Mouse (Mus musculus) heart, postnatal 36 days (tissue): ENCODE measurements around the gene Hspb9. TPM values are rescaled to one million over a fixed set of nuclear protein-coding genes. Genes with fewer than 3 reads are reported as not detected.
A peak's percentile ranks its signal among the peaks of the same experiment; 100 is the strongest.

ENCODE experiments used
- DNase-seq, 2 experiments: peaks; one replicate each; pipeline ENCODE4 v3.0.0; 2021 to 2022
- intact Hi-C: fragments of 180-260 bp; cut with DNase I; formaldehyde crosslinking; loops from one replicate; pipeline ENCODE4 v1.15.1; 2025
- total RNA-seq, 2 experiments: library from RNA; stranded (reverse); gene quantifications; 2 replicates each; pipeline ENCODE4 v1.2.3; 2021

Hspb9 gene
- total RNA-seq = under 1 TPM in 1 of 2 experiments, not detected in 1; 0.43 TPM

DNA sequence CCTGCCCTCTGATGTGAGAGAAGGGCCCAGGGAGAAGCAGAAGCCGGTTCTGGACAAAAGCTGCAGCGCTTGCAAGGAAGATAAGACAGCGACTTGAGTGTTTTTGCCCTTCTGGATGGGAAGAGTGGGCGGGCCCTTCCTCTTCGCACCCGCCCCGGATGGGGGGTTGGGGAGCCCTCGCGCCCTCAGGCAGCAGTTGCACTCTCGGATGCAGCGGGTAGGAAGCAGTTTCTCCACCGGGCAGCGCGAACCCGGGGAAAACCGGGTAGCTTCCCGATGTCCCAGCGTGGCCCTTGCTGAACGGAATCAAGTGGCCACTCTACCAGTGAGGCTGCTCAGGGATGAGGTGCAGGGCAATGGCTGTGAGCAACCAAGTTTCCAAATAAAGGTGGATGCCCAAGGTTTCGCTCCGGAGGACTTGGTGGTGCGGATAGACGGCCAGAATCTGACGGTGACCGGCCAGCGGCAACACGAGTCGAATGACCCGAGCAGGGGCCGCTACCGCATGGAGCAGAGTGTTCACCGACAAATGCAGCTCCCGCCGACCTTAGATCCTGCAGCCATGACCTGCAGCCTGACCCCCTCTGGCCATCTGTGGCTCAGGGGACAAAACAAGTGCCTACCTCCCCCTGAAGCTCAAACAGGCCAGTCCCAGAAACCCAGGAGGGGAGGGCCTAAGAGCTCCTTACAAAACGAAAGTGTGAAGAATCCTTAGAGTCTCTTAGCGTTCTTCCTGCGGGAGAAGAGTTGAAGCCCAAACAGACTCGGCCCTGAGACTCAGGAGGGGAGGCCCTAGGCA, at the start of gene Hspb9:
TSS of gene Hspb9 (plus strand) at position 116 of the 799 bp plus-strand sequence.
- intact Hi-C loops = loop anchor here (1.0 to 10.0 kb wide), 2 partner anchors 47 to 351 kb away; no protein-coding TSS in a partner anchor

DNA sequence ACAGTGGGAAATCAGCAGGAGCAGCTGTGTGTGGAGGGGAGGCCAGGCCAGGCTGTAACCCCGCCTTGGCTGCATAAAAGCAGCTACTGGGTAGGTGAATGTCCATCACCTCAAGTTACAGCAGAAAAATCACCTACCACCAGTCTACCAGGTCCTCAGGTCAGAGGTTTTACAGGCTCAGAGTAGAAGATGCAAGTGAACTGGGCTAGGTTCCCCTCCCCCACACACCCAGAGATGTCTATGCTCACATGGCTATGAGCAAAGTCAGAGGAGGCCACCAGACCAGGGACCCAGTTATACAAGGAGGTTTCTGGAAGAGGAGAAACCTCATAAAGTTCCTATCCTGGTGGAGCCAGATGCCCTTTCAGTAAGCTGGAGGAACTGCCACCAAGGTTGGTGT, 42.6 kb upstream of the Hspb9 start:
- DNase-seq = no peak
- intact Hi-C loops = no loop called here

More for the DNA sequence above, at the start of gene Hspb9:
- DNase-seq = peak; percentile 77 to 79

DNA sequence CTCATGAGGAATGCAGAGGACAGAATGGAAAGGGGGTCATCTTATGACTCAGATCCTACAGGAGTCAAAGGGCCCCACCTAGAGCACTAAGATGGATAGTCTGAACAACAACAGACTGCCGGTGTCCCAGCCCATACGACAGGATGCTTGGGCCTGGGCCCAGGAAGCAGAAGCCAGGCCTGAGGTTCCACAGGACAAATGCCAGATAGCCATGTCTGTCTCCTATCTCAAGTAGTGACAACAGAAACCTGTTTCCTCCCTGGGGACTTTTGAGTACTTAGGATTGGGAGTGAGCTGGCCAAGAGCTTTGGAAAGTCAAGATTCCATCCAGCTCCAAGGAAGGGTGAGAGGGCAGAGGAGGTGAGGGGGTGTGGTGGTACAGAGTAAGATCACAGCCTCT, 41.7 kb upstream of the Hspb9 start:
- peak; percentile 12 to 29 for DNase-seq
- intact Hi-C loops = no loop called here

DNA sequence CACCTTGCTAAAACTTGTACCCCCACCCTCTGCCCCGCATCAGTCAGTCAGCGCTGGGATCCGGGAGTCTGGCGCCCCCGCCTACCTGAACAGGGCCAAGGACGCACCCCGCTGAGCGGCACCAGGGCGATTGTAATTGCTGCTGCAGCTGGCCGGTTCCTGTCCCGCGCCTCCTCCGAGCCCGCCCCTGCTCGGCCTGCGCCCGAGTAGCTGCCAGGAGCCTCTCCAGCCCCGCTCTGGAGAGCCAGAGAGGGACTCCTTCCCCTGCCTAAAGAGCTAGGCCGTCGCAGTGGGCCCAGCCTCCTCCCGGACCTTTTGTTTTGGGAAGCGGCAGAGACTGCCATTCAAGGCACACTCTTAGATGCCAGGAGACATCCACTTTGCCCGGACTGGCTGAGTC, 40.5 kb upstream of the Hspb9 start:
- peak; percentile 56 to 58 for DNase-seq
- intact Hi-C loops = no loop called here

DNA sequence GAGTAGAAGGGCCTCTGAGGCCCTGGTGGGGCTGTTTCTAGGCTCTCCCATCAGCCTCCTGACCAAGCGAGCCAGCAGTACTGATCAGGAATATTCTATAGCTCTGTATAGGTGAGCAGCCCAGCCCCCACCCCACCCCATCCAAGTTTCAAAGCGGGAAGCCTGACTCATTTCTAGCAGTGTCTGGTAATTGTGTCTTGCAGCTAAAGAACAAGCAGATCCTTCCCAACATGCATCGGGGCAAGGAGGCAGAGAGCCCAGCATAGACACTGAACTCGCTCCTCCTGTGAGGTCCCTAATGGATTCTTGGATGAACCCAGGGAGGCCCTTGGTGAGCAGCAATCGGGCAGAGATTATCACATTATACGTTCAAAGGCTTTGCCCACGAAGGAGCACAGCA, 35.8 kb upstream of the Hspb9 start:
- no peak for DNase-seq
- intact Hi-C loops = no loop called here

DNA sequence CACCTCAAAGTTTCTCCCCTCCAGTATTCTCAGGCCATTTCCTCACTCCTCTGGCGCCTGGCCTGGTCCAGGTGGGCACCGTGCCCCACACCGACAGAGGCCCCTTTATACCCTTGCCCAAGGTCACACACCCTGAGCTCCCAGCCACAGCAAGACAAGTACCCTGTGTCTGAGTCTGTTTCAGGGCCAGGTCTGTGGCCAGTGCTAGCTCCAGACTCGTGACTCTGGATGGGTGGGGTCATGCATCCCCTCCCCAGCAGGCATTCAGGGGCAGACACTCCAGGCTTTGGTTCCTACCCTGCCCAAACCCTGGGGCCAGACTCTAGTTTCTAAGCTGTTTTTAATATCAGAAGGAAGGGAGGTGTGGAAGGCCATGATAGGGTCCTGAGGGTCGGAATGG, 31.8 kb upstream of the Hspb9 start:
- no peak for DNase-seq

DNA sequence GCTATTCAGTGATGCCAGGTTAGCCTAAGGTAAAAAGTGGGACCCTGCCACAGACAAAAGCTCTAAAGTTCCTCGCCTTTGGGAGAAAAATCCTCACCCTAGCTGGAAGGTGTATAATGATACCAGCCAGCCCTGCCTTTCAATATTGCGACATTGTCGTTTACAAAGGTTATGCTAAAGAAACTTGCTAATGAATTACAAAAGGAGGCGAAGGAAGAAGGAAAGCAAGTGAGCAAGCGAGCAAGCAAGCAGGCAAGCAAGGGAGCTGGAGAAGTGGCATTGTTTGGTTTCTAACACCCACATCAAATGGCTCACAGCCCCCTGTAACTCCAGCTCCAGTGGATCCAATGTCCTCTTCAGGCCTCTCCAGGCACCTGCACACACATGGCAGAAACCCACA, 31.1 kb upstream of the Hspb9 start:
- DNase-seq = no peak
- intact Hi-C loops = no loop called here

More for the DNA sequence above, 31.8 kb upstream of the Hspb9 start:
- intact Hi-C loops = no loop called here

DNA sequence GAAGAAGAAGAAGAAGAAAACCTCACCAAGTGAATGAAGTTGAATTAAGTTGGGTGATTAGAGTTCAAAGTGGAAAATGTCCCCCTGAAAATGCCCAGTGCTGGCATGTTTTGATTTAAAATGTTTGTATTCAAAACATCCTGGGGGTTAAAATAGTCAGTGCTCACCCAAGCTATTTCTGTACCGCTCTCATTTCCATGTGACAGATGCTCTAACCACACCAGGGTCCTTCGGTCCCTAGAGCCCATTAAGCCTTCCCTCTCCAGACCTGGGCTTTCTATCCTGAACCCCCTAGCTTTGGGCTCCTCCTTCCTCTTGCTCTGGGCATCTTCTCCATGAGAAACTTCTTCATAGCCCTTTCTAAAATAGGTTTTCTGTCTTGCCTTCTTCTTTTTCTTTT, 29.6 kb upstream of the Hspb9 start:
- no peak for DNase-seq
- intact Hi-C loops = no loop called here

DNA sequence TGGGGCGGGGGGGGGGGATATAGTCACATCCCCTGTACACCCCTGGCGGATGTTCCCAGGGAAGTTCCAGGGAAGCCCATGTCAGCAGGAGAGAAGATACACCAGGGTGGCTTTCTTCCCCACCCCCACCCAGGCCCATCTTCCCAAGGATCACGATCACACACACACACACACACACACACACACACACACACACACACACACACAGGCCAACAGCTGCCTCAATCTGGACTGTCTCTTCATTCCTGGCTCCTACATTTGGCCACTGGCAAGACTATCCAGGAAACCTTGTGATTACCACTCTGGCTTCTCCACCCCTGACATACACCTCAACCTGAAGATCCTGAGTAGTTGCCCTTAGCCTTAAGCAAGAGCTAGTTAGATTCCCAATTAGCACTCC, 28.3 kb upstream of the Hspb9 start:
- DNase-seq = no peak
- intact Hi-C loops = no loop called here

DNA sequence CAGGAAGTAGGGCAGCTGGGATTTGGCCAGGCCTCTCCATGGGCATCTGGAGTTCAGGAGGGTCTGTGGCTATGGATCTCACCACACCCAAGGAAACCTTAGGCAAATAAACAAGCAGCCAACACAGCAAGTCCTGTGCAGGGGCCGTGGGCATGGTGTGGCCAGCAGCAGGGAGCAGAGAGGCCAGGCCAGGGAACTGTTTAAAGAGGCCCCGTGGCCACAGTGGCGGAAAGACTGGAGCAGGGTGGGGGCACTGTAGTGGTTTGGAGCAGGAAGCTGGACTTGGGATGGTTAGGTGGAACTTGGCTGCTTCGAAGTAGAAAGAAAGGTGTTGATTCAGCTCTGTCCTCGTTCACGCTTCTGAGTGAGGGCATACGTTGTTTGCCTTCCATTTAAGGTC, 26.4 kb upstream of the Hspb9 start:
- DNase-seq = no peak
- intact Hi-C loops = no loop called here

DNA sequence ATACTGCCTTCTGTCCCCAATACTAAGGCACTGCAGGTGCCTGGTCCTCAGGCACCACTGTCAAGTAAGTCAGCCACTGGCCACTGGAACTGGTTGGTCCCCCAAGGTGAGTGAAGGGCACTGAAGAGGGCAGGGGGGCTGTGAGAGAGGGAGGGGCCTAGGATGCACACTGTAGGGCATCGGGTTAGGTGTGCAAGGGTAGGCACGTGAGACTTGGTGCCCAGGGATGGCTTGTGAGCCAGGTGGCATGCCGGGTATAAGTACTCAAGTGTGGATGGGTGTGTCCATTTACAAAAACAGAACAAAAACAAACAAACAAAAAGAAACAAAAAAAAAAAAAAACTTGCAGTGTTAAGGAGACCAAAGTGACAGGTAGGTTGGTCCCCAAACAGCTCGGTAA, 25.2 kb upstream of the Hspb9 start:
- intact Hi-C loops = no loop called here
- DNase-seq = no peak

DNA sequence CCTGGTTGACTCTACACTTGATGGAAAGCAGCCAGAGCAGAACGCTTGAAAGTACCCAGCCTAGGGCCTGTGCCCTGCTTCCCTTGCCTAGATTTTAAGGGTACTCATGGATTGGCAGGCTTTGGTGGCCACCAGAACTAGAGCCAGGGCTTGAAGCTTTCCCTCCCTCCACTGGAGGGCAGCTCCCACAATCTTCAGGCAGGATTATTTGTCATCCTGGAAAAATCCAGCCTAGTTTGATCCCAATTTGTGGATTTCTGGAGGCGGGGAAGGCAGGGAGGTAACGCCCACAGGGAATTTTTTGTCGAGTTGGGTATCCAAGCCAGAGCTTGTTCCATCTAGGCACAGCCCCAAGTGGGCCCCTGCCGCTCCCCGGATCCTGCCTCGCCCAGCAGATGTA, 23.3 kb upstream of the Hspb9 start:
- intact Hi-C loops = loop anchor here (10.0 kb wide), 1 partner anchor 336 kb away; the partner anchor contains the start of gene Hap1
- DNase-seq = no peak

DNA sequence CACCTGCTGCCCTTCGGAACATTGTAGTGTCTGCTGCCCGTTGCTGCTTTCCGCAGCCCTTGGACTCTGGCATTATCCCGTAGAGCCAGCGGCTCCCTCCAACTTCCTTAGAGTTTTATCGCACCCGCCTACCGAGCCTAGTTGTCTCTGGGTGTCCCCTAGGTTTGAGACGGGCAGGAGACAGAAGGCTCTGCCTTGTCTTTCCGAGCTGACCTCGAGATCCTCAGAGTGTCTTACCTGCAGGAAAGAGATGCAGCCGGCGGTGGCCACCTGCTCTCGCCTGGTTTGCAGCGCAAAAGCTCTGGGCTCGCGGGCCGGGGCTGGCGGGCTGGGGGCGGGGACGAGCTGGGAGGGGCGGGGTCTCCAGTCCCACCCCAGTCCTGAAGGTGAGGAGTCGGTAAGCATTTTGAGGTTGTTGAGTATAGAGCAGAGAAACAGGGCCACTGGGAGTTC, 21.5 kb upstream of the Hspb9 start, which contains the start of gene Zfp385c:
TSS of gene Zfp385c (minus strand) at position 292 of the 453 bp plus-strand sequence.
- DNase-seq = no peak
- intact Hi-C loops = loop anchor here (10.0 kb wide), 1 partner anchor 337 kb away; the partner anchor contains the start of gene Hap1

DNA sequence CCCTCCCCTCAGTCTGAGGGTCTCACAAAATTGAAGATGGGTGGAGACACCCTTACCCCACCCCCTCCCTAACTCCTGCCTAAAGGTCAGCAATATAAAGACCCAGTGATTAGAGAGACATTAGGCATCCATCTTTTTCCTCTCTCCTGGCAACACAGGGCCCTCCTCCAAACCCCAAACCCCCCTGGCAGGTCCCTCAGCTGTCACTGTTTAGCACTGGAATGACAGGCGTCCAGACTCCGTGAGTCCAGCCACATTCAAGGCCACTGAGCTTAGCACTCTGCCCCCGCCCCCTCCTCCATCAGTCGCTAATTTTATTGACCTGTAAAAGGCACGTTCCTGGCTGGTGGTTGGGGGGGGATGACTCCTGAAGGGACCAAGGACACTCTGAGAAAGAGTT, 20.5 kb upstream of the Hspb9 start:
- no peak for DNase-seq
- intact Hi-C loops = loop anchor here (10.0 kb wide), 1 partner anchor 338 kb away; the partner anchor contains the start of gene Hap1

DNA sequence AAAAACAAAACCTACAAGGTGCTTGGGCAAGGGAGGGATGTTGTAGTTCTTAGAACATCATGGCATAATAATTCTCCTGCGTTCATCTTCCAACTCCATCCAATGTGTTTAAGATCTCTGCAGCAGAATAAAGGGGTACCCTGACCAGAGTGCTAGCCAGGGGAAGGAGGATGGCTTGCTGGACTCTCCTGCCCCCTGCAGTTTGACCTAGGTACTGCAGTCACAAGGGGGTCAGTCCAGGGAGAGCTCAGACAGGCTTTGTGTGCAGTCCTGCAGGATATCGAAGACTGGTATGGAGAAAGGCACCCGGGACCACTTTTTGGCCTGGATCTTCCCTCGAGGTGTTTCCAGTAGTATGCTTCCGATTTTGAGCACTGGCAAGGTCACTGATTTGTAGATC, 18.7 kb upstream of the Hspb9 start:
- intact Hi-C loops = loop anchor here (1.0 to 10.0 kb wide), 3 partner anchors 68 to 340 kb away; partner anchors contain the start of gene Hap1
- peak; percentile 79 to 88 for DNase-seq

DNA sequence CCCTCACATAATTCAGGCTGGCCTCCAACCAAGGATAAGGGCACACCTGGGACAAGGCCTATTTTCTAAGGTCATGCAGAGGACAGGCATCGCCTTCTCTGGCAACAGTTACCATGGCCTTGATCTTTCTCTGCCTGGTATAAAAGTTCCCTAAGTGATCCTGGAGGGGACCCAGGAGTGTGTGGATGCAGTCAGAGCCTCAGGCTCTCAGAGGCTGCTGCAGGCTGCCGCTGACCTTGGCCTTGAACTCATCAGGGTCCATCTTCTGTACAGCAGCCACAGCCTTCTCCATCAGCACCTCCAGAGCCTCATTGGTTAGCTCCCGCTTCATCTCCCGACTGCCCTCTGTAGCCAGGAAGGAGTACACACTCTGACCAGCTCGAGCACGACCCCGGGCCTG, 15.7 kb upstream of the Hspb9 start:
- intact Hi-C loops = loop anchor here (10.0 kb wide), 1 partner anchor 343 kb away; the partner anchor contains the start of gene Hap1
- DNase-seq = no peak

DNA sequence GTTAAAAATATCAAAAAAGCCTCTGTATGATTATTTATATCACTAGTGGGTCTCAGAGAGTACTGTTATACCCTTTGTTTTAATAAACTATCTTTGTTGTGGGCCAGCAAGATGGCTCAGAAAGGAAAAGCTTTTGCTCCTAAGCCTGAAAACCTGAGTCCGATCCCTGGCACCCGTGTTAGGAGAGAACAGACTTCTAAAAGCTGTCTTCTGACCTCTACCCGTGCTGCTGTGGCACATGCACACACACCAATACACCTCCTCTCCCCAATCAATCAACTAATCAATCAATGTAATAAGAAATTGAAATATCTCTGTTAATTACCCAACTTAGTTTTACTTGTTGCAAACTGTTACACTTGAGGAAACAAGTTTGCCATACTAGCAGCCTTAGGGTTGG, 12.9 kb upstream of the Hspb9 start:
- DNase-seq = no peak
- intact Hi-C loops = loop anchor here (5.0 kb wide), 1 partner anchor 278 kb away; no protein-coding TSS in a partner anchor

DNA sequence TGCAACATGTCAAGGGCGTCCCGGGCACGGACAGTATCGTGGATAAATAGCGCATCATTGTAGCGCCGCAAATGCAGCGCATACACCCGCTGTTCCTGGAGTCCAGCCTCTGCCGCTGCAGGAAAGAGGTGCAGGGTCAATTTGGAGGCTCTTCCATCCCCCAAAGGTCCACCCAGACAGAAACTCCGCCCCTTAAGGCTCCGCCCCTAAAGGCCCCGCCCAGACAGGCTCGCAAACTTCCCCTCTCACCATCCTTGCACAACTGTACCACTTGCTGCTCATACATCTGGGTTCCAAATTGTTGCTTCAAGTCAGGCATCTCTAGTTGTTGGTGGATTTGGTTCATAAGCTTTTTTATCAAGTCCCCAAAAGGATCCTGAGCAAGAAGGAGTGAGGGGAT, 12.3 kb upstream of the Hspb9 start:
- intact Hi-C loops = loop anchor here (5.0 kb wide), 1 partner anchor 279 kb away; no protein-coding TSS in a partner anchor

DNA sequence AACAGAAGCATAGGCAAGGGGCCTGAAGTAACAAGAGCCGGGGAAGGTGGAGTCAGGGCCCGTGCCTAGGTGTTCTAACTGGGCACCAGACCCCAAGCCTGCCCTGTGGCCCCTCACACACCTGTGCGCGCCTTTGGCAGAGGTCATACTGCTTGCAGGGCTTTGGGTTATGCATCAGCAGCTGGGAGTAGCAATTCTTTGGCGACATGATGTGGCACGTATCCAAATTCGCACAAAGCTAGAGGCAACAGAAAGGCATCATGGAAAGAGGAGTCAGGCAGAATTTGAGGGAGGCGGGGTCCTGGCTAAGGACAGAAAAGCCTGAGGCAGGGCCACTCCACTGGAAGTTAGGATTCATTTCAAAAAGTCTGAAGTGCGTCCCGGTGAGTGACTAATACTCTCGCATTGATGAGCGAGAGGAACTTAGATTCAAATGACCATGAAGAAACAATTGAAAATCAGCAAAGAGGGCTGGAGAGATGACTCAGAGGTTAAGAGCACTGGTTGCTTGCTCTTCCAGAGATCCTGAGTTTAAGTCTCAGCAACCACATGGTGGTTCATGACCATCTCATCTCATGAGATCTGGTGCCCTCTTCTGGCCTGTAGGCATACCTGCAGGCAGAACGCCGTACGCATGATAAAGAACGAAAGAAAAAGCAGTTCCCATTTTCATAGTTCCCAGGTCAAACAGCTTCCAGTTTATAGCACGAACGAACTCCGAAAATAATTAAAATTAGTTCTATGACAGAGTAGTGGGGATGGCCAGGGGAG, 11.4 kb upstream of the Hspb9 start:
- peak; percentile 69 to 70 for DNase-seq

More for the DNA sequence above, 12.3 kb upstream of the Hspb9 start:
- DNase-seq = peak; percentile 50 to 66

DNA sequence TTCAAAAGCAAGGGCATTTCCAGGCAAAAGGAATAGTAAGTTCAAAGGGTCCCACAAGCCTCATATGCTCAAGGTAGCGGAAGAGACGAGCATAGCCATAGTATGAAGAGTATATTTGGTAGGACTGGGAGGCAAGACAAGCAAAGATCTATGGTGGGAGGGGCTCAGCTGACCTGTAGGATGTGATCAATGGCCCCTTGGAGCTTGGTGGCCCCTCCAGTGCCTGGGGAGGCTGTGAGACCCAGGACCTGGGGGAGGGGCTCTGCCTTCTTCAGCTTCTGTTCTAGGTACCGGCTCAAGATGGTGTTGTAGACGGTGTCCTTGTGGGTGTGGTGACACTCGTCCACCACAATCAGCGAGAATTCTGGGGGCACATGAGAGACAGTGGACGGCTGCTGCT, 10.7 kb upstream of the Hspb9 start:
- no peak for DNase-seq
- intact Hi-C loops = loop anchor here (1.0 to 5.0 kb wide), 3 partner anchors 76 to 281 kb away; no protein-coding TSS in a partner anchor

More for the DNA sequence above, 11.4 kb upstream of the Hspb9 start:
- intact Hi-C loops = loop anchor here (1.0 to 5.0 kb wide), 3 partner anchors 75 to 280 kb away; no protein-coding TSS in a partner anchor

DNA sequence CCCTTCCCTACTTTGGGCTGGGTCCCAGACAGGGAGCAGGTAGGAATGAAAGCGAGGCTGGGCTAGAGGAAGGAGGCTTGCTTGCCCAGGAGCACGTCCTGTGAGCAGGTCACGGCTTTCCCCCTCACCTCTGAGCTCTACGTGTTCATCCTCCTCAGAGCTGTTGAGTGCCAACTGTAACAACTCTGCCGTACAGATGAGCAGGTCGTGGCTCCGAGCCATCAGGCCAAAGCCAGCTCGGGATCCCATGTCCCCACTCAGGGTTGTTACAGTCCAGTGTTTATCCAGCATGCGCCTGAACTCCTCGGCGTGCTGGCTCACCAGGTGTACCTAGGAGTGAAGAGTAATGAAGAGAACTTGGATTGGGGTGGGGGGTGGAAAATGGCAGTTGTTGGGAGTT, 10.3 kb upstream of the Hspb9 start:
- no peak for DNase-seq
- intact Hi-C loops = loop anchor here (2.0 to 5.0 kb wide), 2 partner anchors 77 to 281 kb away; no protein-coding TSS in a partner anchor
